Mouse (Mus musculus) megakaryocyte, adult 5-6 weeks (primary cell): Measurements from ENCODE around the gene Lrrc55. TPM values are rescaled to one million over a fixed set of nuclear protein-coding genes. Genes with fewer than 3 reads are reported as not detected.
A peak's percentile ranks its signal among the peaks of the same experiment; 100 is the strongest.

ENCODE experiments used
- ATAC-seq: 2 replicates; pipeline ENCODE4 v1.8.0; 2016; ENCODE audit warnings: mild to moderate bottlenecking, inconsistent platforms; ENCODE audit not compliant: poor library complexity, severe bottlenecking
- total RNA-seq, 2 experiments: library from RNA; stranded (forward) in 1 of 2; stranded (reverse) in 1 of 2; fragments of 153-499, 151-499 nt in 1 of 2; fragments of 221-1000, 200-1000 nt in 1 of 2; gene quantifications; 2 replicates each; pipeline versions ENCODE4 v1.2.3 to v1.2.4; 2015 to 2017

Gene Lrrc55
- total RNA-seq, 2 experiments from 2014 or later = not detected

DNA sequence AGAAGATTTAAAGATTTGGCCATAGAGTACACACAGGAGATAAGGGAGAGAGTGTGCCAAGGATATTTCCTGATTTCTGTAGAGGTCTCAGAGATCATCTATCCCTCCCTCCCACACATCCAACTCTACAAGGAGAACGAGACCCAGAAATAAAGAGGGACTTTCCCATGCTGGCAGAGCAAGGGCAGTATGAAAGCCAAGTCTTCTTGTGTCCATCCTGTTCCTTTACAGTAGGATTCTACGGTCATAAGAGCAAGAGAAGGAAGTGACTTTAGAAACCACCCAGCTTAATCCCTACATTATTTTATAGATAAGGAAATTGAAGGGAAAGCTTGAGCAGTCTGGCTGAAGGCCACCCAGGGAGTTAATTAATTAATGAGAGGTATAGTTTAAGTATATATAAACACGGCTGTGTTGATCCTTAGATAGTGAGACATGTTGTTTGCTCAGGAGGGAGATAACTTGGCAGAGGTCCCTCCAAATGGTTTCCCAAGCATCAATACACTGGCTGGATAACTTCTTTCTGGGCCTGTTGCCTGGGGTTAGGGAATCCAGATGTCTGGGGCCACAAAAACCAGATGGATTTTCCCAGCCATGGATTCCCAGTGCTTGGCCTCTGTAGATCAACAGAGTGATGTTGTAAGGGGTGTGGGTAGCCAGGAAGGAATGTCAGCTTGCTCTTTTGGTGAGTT, 24.8 kb downstream of the Lrrc55 start:
- ATAC-seq = no peak

- ATAC-seq = no peak
Observed at GRCm38 (mm10) chr2:85168327-85168726, 28.7 kb downstream of the Lrrc55 start.

- no peak for ATAC-seq
Observed at GRCm38 (mm10) chr2:85167624-85168023, 29.4 kb downstream of the Lrrc55 start.

DNA sequence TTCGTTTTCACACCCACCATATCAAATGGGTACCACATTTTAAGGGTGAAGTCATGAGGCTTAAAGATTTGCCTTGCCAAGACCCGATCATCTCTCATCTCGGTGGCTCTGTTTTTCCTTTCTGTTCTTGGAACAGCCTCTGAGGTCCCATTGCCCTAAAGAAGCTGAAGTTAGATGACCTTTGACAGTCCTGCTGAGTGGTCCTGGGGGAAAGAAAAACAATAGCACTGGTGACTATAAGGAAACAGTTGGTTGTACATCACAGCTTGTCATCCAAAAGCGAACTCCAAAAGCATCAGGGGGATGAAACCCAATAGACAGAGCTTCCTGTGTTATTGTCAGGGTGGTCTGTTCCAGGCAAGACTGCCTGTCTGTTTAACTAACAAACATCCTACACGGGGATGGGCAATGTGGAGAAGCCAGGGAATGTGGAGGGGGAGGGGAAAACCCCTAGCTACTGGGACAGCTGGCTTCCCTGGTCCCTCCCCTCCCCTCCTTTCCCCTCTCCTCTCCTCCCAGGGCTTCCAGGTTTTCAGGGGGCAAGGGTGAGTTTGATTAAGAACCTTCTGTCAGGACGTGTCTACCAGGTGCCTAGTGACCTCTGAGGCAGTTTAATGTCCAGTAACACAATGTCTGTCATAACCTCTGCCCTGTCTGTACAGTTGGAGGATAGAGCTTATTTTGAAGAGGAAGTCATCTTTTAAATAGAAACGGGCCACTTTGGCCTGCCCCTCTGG, 33.5 kb downstream of the Lrrc55 start:
- ATAC-seq = no peak

DNA sequence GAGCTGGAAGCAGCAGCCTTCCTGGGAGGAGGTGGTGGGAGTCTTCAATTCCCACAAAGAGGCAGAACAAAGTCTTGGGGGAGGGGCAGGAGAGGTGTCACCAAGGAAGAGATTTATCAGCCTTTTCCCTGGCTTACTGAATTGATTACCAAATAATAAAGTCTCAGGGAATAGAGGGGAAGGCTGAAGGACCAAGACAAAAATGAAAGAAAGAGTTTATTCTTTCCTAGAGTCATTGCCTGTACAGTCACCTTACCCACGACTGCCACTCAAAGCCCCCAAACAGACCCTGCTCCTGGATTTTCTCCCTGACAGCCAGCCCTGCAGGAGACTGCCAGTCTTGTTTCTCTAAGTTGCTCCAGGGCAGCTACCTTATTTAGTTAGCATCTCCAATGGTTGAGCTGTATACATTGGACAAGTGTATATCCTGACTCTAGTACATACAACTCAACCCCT, 35.3 kb downstream of the Lrrc55 start:
- no peak for ATAC-seq

- no peak for ATAC-seq
Observed at GRCm38 (mm10) chr2:85160901-85161637, 35.9 kb downstream of the Lrrc55 start.

DNA sequence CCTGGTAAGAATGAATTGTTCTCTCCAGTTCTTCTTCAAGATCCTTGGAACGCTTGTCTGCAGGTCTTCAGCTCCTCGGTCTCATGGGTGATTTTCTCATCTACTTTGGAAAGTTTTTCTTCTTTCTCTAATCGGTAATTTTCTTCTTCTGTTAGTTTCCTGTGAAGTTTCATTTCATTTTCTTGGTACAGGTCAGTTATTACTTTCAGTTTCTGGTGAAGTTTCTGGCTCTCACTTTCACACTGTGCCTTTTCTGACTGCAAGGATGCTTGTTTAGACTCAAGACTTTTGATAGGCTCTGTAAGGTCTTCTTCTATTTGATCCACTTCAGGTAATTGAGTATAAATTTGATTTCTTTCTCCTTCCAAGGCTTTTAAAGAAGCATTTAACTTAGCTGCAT, 39.6 kb downstream of the Lrrc55 start:
- ATAC-seq = no peak; the same call in 1 of the 2 replicates

GRCm38 (mm10) chr2:85156136-85156535, 40.9 kb downstream of the Lrrc55 start:
- no peak for ATAC-seq

DNA sequence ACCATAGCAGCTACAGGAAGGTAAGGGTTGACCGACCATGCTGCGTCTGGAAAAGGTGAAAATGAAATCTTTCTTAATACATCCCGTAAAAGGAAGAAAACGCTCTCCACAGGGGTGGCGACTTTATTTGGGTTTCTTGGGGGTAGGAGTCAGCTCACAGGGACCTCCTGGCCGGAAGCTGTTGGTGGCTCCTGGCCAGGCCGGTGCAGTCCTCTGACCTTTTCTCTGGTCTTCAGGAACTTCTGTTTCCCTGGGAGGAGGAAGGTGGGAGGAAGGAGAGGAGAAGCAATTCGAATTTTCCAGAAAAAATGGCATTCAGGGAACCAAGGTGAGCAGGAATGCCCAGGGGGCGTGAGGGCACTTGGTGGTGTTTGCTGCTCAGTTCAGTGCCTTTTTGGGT, 41.7 kb downstream of the Lrrc55 start:
- no peak for ATAC-seq

DNA sequence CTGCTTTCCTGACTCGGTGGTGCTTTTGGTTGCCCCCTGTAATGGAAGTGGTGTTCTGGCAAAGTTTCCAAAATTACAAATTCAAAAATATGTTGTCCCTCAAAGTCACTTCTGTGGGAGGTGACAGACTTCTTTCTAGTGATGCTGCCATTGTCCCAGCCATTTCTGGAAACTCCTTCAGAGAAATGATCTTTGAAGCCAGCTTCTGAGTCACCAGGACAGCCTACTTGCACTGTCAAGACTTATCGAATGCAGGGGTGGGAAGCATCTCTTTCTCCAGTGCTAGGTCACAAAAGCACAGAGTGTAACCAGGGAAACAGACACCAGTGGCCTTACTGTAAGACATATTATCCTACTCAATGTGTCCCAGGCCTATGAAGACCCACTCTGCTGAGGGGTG, 45.8 kb downstream of the Lrrc55 start:
- no peak for ATAC-seq

GRCm38 (mm10) chr2:85150373-85150772, 46.6 kb downstream of the Lrrc55 start:
- ATAC-seq = peak; percentile 54

DNA sequence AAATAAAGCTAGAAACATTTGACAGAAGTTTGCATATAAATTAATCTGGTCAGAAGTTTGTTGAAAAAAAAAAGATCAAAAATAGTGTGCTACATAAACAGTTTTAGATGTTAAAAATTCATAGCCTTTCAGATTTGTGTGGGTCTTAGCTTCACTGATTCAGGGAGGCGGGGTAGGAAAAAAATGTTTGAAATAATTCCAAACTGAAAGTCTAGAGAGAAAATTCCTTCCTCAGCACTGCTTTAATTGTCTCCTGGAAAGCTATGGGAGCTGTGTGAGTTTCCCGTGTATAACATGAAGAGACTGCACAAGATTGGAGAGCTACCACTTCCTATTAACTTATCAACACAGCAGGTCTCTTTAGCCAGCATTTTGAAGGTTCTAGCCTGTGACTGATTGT, 49.5 kb downstream of the Lrrc55 start:
- ATAC-seq = no peak

DNA sequence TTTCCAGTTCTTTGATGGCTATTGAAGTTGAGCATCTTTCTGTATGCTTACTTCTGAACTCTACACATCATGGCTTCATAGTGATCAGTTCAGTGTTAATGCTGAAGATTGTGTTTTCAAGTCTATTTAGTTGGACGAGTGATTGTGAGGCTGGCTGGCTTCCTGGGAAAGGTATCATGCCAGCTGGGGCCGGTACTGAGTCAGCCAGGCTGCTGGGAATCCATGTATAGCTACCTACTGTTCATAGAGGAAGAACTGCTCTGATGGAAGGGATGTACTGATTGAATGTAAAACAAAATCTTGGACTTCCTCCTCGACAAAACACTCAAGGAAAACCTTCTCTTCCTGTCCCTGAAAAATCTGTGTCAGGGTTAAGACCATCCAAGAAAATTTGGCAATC, 51.7 kb downstream of the Lrrc55 start:
- ATAC-seq = no peak

DNA sequence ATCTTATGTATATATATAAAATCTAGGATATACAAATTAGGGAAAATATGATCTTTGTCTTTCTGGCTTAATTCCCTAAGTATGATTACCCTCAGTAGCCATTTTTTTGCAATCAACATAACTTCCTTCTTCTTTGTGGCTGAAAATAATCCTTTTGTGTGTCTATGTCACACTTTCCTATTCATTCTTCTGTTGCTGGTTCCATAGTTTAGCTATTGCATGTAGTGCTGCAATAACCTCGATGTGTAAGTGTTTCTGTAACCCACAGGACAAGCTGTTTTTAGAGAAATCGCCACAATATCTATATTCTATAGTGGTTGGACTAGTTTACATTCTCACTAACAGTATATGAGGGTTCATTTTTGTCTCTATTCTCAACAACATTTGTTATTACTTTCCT, 52.1 kb downstream of the Lrrc55 start:
- peak; percentile 61 for ATAC-seq

GRCm38 (mm10) chr2:85140833-85141232, 56.2 kb downstream of the Lrrc55 start:
- no peak for ATAC-seq

- ATAC-seq = no peak
Observed at GRCm38 (mm10) chr2:85139846-85140245, 57.2 kb downstream of the Lrrc55 start.

GRCm38 (mm10) chr2:85139393-85139792, 57.6 kb downstream of the Lrrc55 start:
- ATAC-seq = no peak

- ATAC-seq = peak; percentile 20
Observed at GRCm38 (mm10) chr2:85138143-85138542, 58.9 kb downstream of the Lrrc55 start.

DNA sequence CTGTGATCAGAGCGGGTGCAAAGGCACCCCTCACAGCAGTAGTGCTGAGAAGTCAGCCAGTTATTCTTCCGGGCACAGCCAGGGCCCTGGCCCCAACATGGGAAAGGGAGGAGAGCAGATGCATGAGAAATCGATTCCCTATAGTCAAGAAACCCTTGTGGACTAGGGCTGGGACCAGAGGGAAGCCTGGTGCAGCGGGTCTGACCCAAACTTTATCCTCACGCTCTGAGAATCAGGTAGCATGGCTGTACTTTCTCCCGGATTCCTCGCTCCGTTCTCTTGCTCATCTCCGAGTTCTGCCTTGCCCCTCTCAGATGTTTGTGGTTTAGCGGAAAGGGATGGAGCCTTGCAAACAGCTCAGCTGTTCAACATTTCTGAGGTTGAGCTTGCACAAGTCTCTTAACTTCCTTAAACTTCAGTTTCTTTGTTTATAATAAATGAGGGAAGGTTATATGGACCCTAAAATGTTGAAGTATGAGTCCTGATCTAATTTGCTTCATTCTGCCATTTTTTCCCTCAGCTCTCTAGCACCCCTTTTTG, 59.3 kb downstream of the Lrrc55 start:
- peak; percentile 78 for ATAC-seq

DNA sequence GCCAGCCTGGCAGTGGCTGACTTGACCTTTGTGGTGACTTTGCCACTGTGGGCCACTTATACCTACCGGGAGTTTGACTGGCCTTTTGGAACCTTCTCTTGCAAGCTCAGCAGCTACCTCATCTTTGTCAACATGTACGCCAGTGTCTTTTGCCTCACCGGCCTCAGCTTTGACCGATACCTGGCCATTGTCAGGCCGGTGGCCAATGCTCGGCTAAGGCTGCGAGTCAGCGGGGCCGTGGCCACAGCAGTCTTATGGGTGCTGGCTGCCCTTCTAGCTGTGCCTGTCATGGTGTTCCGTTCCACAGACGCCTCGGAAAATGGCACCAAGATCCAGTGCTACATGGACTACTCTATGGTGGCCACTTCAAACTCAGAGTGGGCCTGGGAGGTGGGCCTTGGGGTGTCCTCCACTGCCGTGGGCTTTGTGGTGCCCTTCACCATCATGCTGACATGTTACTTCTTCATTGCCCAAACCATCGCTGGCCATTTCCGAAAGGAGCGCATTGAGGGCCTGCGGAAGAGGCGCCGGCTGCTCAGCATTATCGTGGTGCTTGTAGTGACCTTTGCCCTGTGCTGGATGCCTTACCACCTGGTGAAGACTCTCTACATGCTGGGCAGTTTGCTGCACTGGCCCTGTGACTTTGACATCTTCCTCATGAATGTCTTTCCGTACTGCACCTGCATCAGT, 60.0 kb downstream of the Lrrc55 start:
- 0 out of 2 replicates have a peak, but pooled peaks have one; percentile 4 for ATAC-seq

DNA sequence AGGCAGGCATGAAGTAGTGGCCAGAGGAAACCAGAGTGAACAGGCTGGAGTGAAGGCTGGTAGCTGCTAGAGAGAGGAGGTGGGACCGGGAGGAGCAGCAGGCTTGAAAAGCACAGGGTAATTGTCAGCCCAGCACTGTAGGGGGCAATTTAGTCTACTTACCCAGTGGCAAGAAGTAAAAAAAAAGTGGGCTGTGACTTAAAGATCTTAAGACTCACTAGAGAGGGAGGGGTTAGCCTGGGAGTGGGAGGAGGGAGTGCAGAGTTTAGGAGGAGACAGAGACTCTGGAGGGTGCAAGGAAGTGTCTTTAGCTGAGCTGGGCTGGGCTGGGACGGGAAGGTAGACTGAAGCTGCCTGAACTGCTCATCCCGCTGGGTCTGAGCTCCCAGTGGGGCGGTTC, 60.9 kb downstream of the Lrrc55 start, which contains the start of gene Aplnr:
Gene Aplnr (plus strand): TSS at position 137 of the 400 bp plus-strand sequence.
- no peak for ATAC-seq
